Mouse (Mus musculus) frontal cortex, postnatal 36 days (tissue): Measurements from ENCODE around the gene Sema4d.

Experiments used
- DNase-seq, 2 experiments: peaks; one replicate each; pipeline ENCODE4 v3.0.0; 2022; ENCODE audit warnings: low spot score in 2 of 2

Gene Sema4d

GRCm38 (mm10) chr13:51731474-51731873 lies 62.1 kb downstream of the Sema4d start:
- DNase-seq, result no peak

GRCm38 (mm10) chr13:51729887-51730361 lies 63.6 kb downstream of the Sema4d start:
- DNase-seq, result no peak

- DNase-seq, result no peak
Observed at GRCm38 (mm10) chr13:51727364-51727763, 66.2 kb downstream of the Sema4d start.

GRCm38 (mm10) chr13:51725926-51726574 lies 67.5 kb downstream of the Sema4d start:
- no peak for DNase-seq

- DNase-seq, result no peak
Observed at GRCm38 (mm10) chr13:51725446-51725845, 68.1 kb downstream of the Sema4d start.

- DNase-seq, result no peak
Observed at GRCm38 (mm10) chr13:51724566-51724965, 69.0 kb downstream of the Sema4d start.

GRCm38 (mm10) chr13:51723114-51723513 lies 70.4 kb downstream of the Sema4d start:
- DNase-seq, result no peak

GRCm38 (mm10) chr13:51720556-51720955 lies 73.0 kb downstream of the Sema4d start:
- no peak for DNase-seq

- DNase-seq, result no peak
Observed at GRCm38 (mm10) chr13:51719256-51719655, 74.3 kb downstream of the Sema4d start.

GRCm38 (mm10) chr13:51716350-51717263 lies 76.9 kb downstream of the Sema4d start:
- DNase-seq, result no peak

- no peak for DNase-seq
Observed at GRCm38 (mm10) chr13:51712022-51712421, 81.5 kb downstream of the Sema4d start.

GRCm38 (mm10) chr13:51710738-51711137 lies 82.8 kb downstream of the Sema4d start:
- no peak for DNase-seq

- peak; percentile 23 to 26 for DNase-seq
Observed at GRCm38 (mm10) chr13:51705882-51706854, 87.4 kb downstream of the Sema4d start.

GRCm38 (mm10) chr13:51703893-51704292 lies 89.7 kb downstream of the Sema4d start:
- DNase-seq, result no peak

- no peak for DNase-seq
Observed at GRCm38 (mm10) chr13:51698318-51698717, 95.2 kb downstream of the Sema4d start.

GRCm38 (mm10) chr13:51697897-51698296 lies 95.7 kb downstream of the Sema4d start:
- no peak for DNase-seq

GRCm38 (mm10) chr13:51697455-51697854 lies 96.1 kb downstream of the Sema4d start:
- no peak for DNase-seq

- DNase-seq, result no peak
Observed at GRCm38 (mm10) chr13:51696481-51696880, 97.1 kb downstream of the Sema4d start.

GRCm38 (mm10) chr13:51688688-51689087 lies 104.9 kb downstream of the Sema4d start:
- no peak for DNase-seq

- no peak for DNase-seq
Observed at GRCm38 (mm10) chr13:51686966-51687365, 106.6 kb downstream of the Sema4d start.

GRCm38 (mm10) chr13:51685290-51685966 lies 108.1 kb downstream of the Sema4d start:
- no peak for DNase-seq
